Mouse (Mus musculus) left cerebral cortex, adult 9 months (tissue): ENCODE results near the gene Phactr1.

ENCODE experiments used
- DNase-seq, 2 experiments: peaks; one replicate each; pipeline ENCODE4 v3.0.0; 2022; ENCODE audit warnings: low spot score in 2 of 2

Gene Phactr1

GRCm38 (mm10) chr13:43122306-43123070 lies 442.1 kb downstream of the Phactr1 start:
- DNase-seq = no peak

GRCm38 (mm10) chr13:43123895-43124682 lies 443.7 kb downstream of the Phactr1 start:
- DNase-seq = no peak

GRCm38 (mm10) chr13:43124683-43125074 lies 444.3 kb downstream of the Phactr1 start:
- no peak for DNase-seq

- no peak for DNase-seq
These were observed 449.7 kb downstream of the Phactr1 start for GRCm38 (mm10) chr13:43130161-43130560.

GRCm38 (mm10) chr13:43131741-43132191 lies 451.3 kb downstream of the Phactr1 start:
- no peak for DNase-seq

- no peak for DNase-seq
These were observed 452.4 kb downstream of the Phactr1 start for GRCm38 (mm10) chr13:43132859-43133258.

- no peak for DNase-seq
These were observed 453.0 kb downstream of the Phactr1 start for GRCm38 (mm10) chr13:43133400-43133799.

- DNase-seq = no peak
These were observed 454.0 kb downstream of the Phactr1 start for GRCm38 (mm10) chr13:43134468-43134867.

- DNase-seq = peak in 1 of 2 experiments; percentile 32
These were observed 464.4 kb downstream of the Phactr1 start for GRCm38 (mm10) chr13:43144720-43145418.

- DNase-seq = no peak
These were observed 466.3 kb downstream of the Phactr1 start for GRCm38 (mm10) chr13:43146515-43147258.

GRCm38 (mm10) chr13:43148692-43149091 lies 468.3 kb downstream of the Phactr1 start:
- DNase-seq = peak in 1 of 2 experiments; percentile 29

- DNase-seq = no peak
These were observed 469.2 kb downstream of the Phactr1 start for GRCm38 (mm10) chr13:43149661-43150060.

- no peak for DNase-seq
These were observed 471.6 kb downstream of the Phactr1 start for GRCm38 (mm10) chr13:43152005-43152520.

- no peak for DNase-seq
These were observed 476.9 kb downstream of the Phactr1 start for GRCm38 (mm10) chr13:43157370-43157769.

- no peak for DNase-seq
These were observed 477.9 kb downstream of the Phactr1 start for GRCm38 (mm10) chr13:43158281-43158680.

- no peak for DNase-seq
These were observed 479.0 kb downstream of the Phactr1 start for GRCm38 (mm10) chr13:43159429-43159828.

GRCm38 (mm10) chr13:43167721-43168120 lies 487.3 kb downstream of the Phactr1 start:
- no peak for DNase-seq

GRCm38 (mm10) chr13:43171020-43171710 lies 490.7 kb downstream of the Phactr1 start, which contains the start of gene Tbc1d7:
Tbc1d7 (minus strand) TSS chr13:43171501.
- DNase-seq = peak; percentile 84 to 96

GRCm38 (mm10) chr13:43172036-43172713 lies 491.8 kb downstream of the Phactr1 start:
- no peak for DNase-seq

- DNase-seq = peak in 1 of 2 experiments; percentile 87
These were observed 492.8 kb downstream of the Phactr1 start for GRCm38 (mm10) chr13:43173262-43173661.
